Mouse (Mus musculus): ENCODE measurements around the gene Hlcs. TPM values are rescaled to one million over a fixed set of nuclear protein-coding genes. Genes with fewer than 3 reads are reported as not detected.

Hlcs gene
- polyA plus RNA-seq, 1 experiment from 2014 or later, result 8.6 TPM

- no peaks in the 10 kb centered on the region for H3K9me3 ChIP-seq (replicated peaks; ENCODE audit: control insufficient read depth, low read length)
- no peak overlapping the region for H3K4me2 ChIP-seq (ENCODE audit: low read depth, low read length)
- no peak overlapping the region for H3K4me3 ChIP-seq (ENCODE audit: low read depth, low read length)
- ATAC-seq (replicated peaks; ENCODE audit: insufficient number of reproducible peaks, low FRiP score, low TSS enrichment, low read depth) (no peak), DNase-seq (ENCODE audit: low spot score) (no peak)
- H3K27ac ChIP-seq (replicated peaks; ENCODE audit: low read depth, low read length), result no peak overlapping the region
- no peak overlapping the region for H3K9ac ChIP-seq (replicated peaks; ENCODE audit: low read length)
- WGBS, result 80% methylated on average over 5 of the region's 5 CpGs
- H3K36me3 ChIP-seq (replicated peaks; ENCODE audit: control insufficient read depth, insufficient read depth, low read depth, low read length), result no peaks in the 10 kb centered on the region
- H3K27me3 ChIP-seq (ENCODE audit: control insufficient read depth, insufficient read depth, low read length), result no peaks in the 10 kb centered on the region
- no peaks in the 10 kb centered on the region for H3K4me1 ChIP-seq (ENCODE audit: control insufficient read depth, insufficient read depth, low read length)
Observed at GRCm38 (mm10) chr16:94320223-94320622, 6.9 kb upstream of the Hlcs start.

- no peaks in the 10 kb centered on the region for H3K4me1 ChIP-seq (ENCODE audit: control insufficient read depth, insufficient read depth, low read length)
- no peak overlapping the region for H3K4me2 ChIP-seq (ENCODE audit: low read depth, low read length)
- 83% methylated on average over 5 of the region's 5 CpGs for WGBS
- H3K36me3 ChIP-seq (replicated peaks; ENCODE audit: control insufficient read depth, insufficient read depth, low read depth, low read length), result no peaks in the 10 kb centered on the region
- no peaks in the 10 kb centered on the region for H3K27me3 ChIP-seq (ENCODE audit: control insufficient read depth, insufficient read depth, low read length)
- DNase-seq (ENCODE audit: low spot score), result no peak
- no peak overlapping the region for H3K27ac ChIP-seq (replicated peaks; ENCODE audit: low read depth, low read length)
- H3K9ac ChIP-seq (replicated peaks; ENCODE audit: low read length), result no peak overlapping the region
- H3K9me3 ChIP-seq (replicated peaks; ENCODE audit: control insufficient read depth, low read length), result no peaks in the 10 kb centered on the region
- no peak for ATAC-seq (replicated peaks; ENCODE audit: insufficient number of reproducible peaks, low FRiP score, low TSS enrichment, low read depth)
- H3K4me3 ChIP-seq (ENCODE audit: low read depth, low read length), result no peak overlapping the region
Observed at GRCm38 (mm10) chr16:94317752-94318151, 4.4 kb upstream of the Hlcs start.

- no peak overlapping the region for H3K9ac ChIP-seq (replicated peaks; ENCODE audit: low read length)
- no peaks in the 10 kb centered on the region for H3K36me3 ChIP-seq (replicated peaks; ENCODE audit: control insufficient read depth, insufficient read depth, low read depth, low read length)
- no peaks in the 10 kb centered on the region for H3K9me3 ChIP-seq (replicated peaks; ENCODE audit: control insufficient read depth, low read length)
- no peaks in the 10 kb centered on the region for H3K27me3 ChIP-seq (ENCODE audit: control insufficient read depth, insufficient read depth, low read length)
- WGBS, result 63% methylated on average over 1 of the region's 1 CpGs
- H3K4me2 ChIP-seq (ENCODE audit: low read depth, low read length), result no peak overlapping the region
- ATAC-seq (replicated peaks; ENCODE audit: insufficient number of reproducible peaks, low FRiP score, low TSS enrichment, low read depth), result no peak
- no peak overlapping the region for H3K4me3 ChIP-seq (ENCODE audit: low read depth, low read length)
- H3K27ac ChIP-seq (replicated peaks; ENCODE audit: low read depth, low read length), result no peak overlapping the region
- no peaks in the 10 kb centered on the region for H3K4me1 ChIP-seq (ENCODE audit: control insufficient read depth, insufficient read depth, low read length)
- DNase-seq (ENCODE audit: low spot score), result no peak
Observed at GRCm38 (mm10) chr16:94315215-94315614, 1.8 kb upstream of the Hlcs start.

- DNase-seq (ENCODE audit: low spot score), result no peak
- H3K4me3 ChIP-seq (ENCODE audit: low read depth, low read length), result no peak overlapping the region
- H3K36me3 ChIP-seq (replicated peaks; ENCODE audit: control insufficient read depth, insufficient read depth, low read depth, low read length), result no peaks in the 10 kb centered on the region
- 93% methylated on average over 5 of the region's 5 CpGs for WGBS
- no peak overlapping the region for H3K4me2 ChIP-seq (ENCODE audit: low read depth, low read length)
- H3K4me1 ChIP-seq (ENCODE audit: control insufficient read depth, insufficient read depth, low read length), result no peaks in the 10 kb centered on the region
- no peak overlapping the region for H3K27ac ChIP-seq (replicated peaks; ENCODE audit: low read depth, low read length)
- H3K9ac ChIP-seq (replicated peaks; ENCODE audit: low read length), result no peak overlapping the region
- H3K9me3 ChIP-seq (replicated peaks; ENCODE audit: control insufficient read depth, low read length), result no peaks in the 10 kb centered on the region
- no peaks in the 10 kb centered on the region for H3K27me3 ChIP-seq (ENCODE audit: control insufficient read depth, insufficient read depth, low read length)
- ATAC-seq (replicated peaks; ENCODE audit: insufficient number of reproducible peaks, low FRiP score, low TSS enrichment, low read depth), result no peak
Observed at GRCm38 (mm10) chr16:94314626-94315025, 1.3 kb upstream of the Hlcs start.

- no peaks in the 10 kb centered on the region for H3K9me3 ChIP-seq (replicated peaks; ENCODE audit: control insufficient read depth, low read length)
- no peaks in the 10 kb centered on the region for H3K4me1 ChIP-seq (ENCODE audit: control insufficient read depth, insufficient read depth, low read length)
- ATAC-seq (replicated peaks; ENCODE audit: insufficient number of reproducible peaks, low FRiP score, low TSS enrichment, low read depth) (peak; percentile 85), DNase-seq (ENCODE audit: low spot score) (peak; percentile 88)
- H3K9ac ChIP-seq (replicated peaks; ENCODE audit: low read length), result peak overlapping the region; percentile 69
- H3K36me3 ChIP-seq (replicated peaks; ENCODE audit: control insufficient read depth, insufficient read depth, low read depth, low read length), result no peaks in the 10 kb centered on the region
- H3K27me3 ChIP-seq (ENCODE audit: control insufficient read depth, insufficient read depth, low read length), result no peaks in the 10 kb centered on the region
- H3K27ac ChIP-seq (replicated peaks; ENCODE audit: low read depth, low read length), result peak overlapping the region; percentile 97
- peak overlapping the region; percentile 50 for H3K4me2 ChIP-seq (ENCODE audit: low read depth, low read length)
- under 1% methylated on average over 20 of the region's 20 CpGs for WGBS
- H3K4me3 ChIP-seq (ENCODE audit: low read depth, low read length), result peak overlapping the region; percentile 69
Observed at GRCm38 (mm10) chr16:94312663-94313228, 625 bp downstream of the Hlcs start.

- Histone ChIP-seq H3K4me3 (ENCODE audit: low read depth, low read length) (no peak overlapping the region), H3K9me3 (replicated peaks; ENCODE audit: control insufficient read depth, low read length) (no peaks in the 10 kb centered on the region), H3K27me3 (ENCODE audit: control insufficient read depth, insufficient read depth, low read length) (no peaks in the 10 kb centered on the region), H3K4me2 (ENCODE audit: low read depth, low read length) (no peak overlapping the region), H3K27ac (replicated peaks; ENCODE audit: low read depth, low read length) (no peak overlapping the region), H3K9ac (replicated peaks; ENCODE audit: low read length) (no peak overlapping the region), H3K4me1 (ENCODE audit: control insufficient read depth, insufficient read depth, low read length) (no peaks in the 10 kb centered on the region), H3K36me3 (replicated peaks; ENCODE audit: control insufficient read depth, insufficient read depth, low read depth, low read length) (no peaks in the 10 kb centered on the region)
- DNase-seq (ENCODE audit: low spot score) (no peak), ATAC-seq (replicated peaks; ENCODE audit: insufficient number of reproducible peaks, low FRiP score, low TSS enrichment, low read depth) (no peak)
- 75% methylated on average over 4 of the region's 4 CpGs for WGBS
Observed at GRCm38 (mm10) chr16:94311931-94312330, 1.4 kb downstream of the Hlcs start.

- DNase-seq (ENCODE audit: low spot score) (no peak), ATAC-seq (replicated peaks; ENCODE audit: insufficient number of reproducible peaks, low FRiP score, low TSS enrichment, low read depth) (no peak)
- H3K36me3 ChIP-seq (replicated peaks; ENCODE audit: control insufficient read depth, insufficient read depth, low read depth, low read length), result no peaks in the 10 kb centered on the region
- no peaks in the 10 kb centered on the region for H3K4me1 ChIP-seq (ENCODE audit: control insufficient read depth, insufficient read depth, low read length)
- no peak overlapping the region for H3K4me2 ChIP-seq (ENCODE audit: low read depth, low read length)
- H3K9me3 ChIP-seq (replicated peaks; ENCODE audit: control insufficient read depth, low read length), result no peaks in the 10 kb centered on the region
- no peak overlapping the region for H3K4me3 ChIP-seq (ENCODE audit: low read depth, low read length)
- no peak overlapping the region for H3K9ac ChIP-seq (replicated peaks; ENCODE audit: low read length)
- no peak overlapping the region for H3K27ac ChIP-seq (replicated peaks; ENCODE audit: low read depth, low read length)
- WGBS, result 57% methylated on average over 1 of the region's 1 CpGs
- no peaks in the 10 kb centered on the region for H3K27me3 ChIP-seq (ENCODE audit: control insufficient read depth, insufficient read depth, low read length)
Observed at GRCm38 (mm10) chr16:94311416-94311815, 2.0 kb downstream of the Hlcs start.

GRCm38 (mm10) chr16:94309025-94309424 is 4.3 kb downstream of the Hlcs start:
- Histone ChIP-seq H3K9ac (replicated peaks; ENCODE audit: low read length) (no peak overlapping the region), H3K9me3 (replicated peaks; ENCODE audit: control insufficient read depth, low read length) (no peaks in the 10 kb centered on the region), H3K4me3 (ENCODE audit: low read depth, low read length) (no peak overlapping the region), H3K27ac (replicated peaks; ENCODE audit: low read depth, low read length) (no peak overlapping the region), H3K4me2 (ENCODE audit: low read depth, low read length) (no peak overlapping the region), H3K27me3 (ENCODE audit: control insufficient read depth, insufficient read depth, low read length) (no peaks in the 10 kb centered on the region), H3K36me3 (replicated peaks; ENCODE audit: control insufficient read depth, insufficient read depth, low read depth, low read length) (no peaks in the 10 kb centered on the region), H3K4me1 (ENCODE audit: control insufficient read depth, insufficient read depth, low read length) (no peaks in the 10 kb centered on the region)
- no peak for ATAC-seq (replicated peaks; ENCODE audit: insufficient number of reproducible peaks, low FRiP score, low TSS enrichment, low read depth)
- DNase-seq (ENCODE audit: low spot score), result no peak
- 84% methylated on average over 4 of the region's 4 CpGs for WGBS

All from embryonic facial prominence, embryonic 11.5 days (tissue).